Mouse (Mus musculus) olfactory bulb, adult 2 months (tissue): Measurements from ENCODE around the gene Enc1.

ENCODE experiments used
- CTCF ChIP-seq: fragments of 200-500 bp; IDR thresholded peaks from 2 replicates; pipeline ENCODE4 v1.5.1; 2012; ENCODE audit warnings: low read depth, mild to moderate bottlenecking, low read length, moderate library complexity; ENCODE audit not compliant: insufficient read depth
- POLR2A ChIP-seq: fragments of 200-500 bp; IDR thresholded peaks from 2 replicates; pipeline ENCODE4 v1.6.1; 2012; ENCODE audit warnings: mild to moderate bottlenecking, low read depth, low read length, moderate library complexity; ENCODE audit not compliant: insufficient read depth

DNA sequence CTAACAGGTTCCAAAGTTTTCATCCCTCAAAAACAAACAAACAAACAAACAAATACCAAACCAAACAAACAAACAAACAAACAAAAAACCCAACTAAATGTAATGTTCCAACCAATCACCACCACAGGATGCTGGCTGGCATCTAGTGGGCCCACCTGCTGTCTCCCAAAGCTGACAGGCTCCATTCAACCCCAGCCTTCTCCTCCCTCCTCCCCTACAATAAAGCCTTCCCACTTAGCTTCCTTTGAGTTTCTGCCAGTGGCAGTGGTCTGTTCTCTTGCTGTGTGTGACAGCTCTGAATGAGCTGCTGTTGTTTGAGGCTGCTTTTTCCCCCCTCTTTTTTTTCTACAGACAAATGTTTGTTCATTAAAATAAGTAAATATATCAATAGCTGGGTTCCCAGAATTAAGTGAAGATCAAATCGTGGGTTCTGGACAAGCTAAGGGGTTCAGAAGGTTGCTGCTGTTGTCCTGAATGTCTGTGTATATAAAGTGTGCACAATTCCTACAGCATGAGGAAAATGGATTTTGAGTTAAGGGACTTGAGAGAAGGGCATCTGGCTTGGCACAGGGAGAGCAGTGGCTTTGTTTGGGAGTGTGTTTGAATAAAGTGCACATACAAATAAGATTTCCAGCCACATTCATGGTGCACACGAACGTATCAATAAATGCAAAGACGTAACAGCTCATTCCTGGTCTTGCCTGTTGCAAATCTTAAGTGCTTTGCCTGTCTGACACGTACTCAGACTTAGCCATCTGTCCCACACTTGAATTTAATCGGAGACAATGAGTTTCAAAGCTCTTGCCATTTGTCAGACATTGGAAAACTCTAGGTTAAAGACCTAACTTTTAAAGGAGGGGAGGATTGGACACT is 15.3 kb downstream of the Enc1 start:
- no peak for TF ChIP-seq POLR2A
- no peak for TF ChIP-seq CTCF
